Mouse (Mus musculus) heart, embryonic 14.5 days (tissue): ENCODE results near the gene Foxd3. TPM values are rescaled to one million over a fixed set of nuclear protein-coding genes. Genes with fewer than 3 reads are reported as not detected.
"Not testable (repeated sequence)": the region's sequence is repeated elsewhere in the genome, so short reads cannot be mapped to it uniquely, and the experiment has no call there.

ENCODE experiments used
- ATAC-seq: fragments of 200-750 bp; cut with Nextera tagmentation; 2 replicates; pipeline ENCODE4 v1.8.0; 2017; ENCODE audit warnings: low read depth, moderate TSS enrichment; ENCODE audit not compliant: insufficient number of reproducible peaks, insufficient read depth, low FRiP score
- H3K27ac ChIP-seq, 2 experiments: fragments of 200-500 bp in 1 of 2; fragments of 300-500 bp in 1 of 2; sonication (generic) in 1 of 2; replicated peaks in 1 of 2; 2 replicates each; pipeline ENCODE4 v1.5.1; 2012 to 2014; ENCODE audit warnings: low read depth in 2 of 2, low read length in 2 of 2, control low read depth in 1 of 2, mild to moderate bottlenecking in 1 of 2, mixed read lengths in 1 of 2; ENCODE audit not compliant: control insufficient read depth in 1 of 2, insufficient read depth in 1 of 2
- H3K27me3 ChIP-seq: fragments of 300-500 bp; sonication (generic); 2 replicates; pipeline ENCODE4 v1.6.1; 2014; ENCODE audit warnings: mild to moderate bottlenecking, low read length, control low read depth; ENCODE audit not compliant: control insufficient read depth, insufficient read depth
- H3K36me3 ChIP-seq: fragments of 300-500 bp; sonication (generic); 2 replicates; pipeline ENCODE4 v1.6.1; 2014; ENCODE audit warnings: mild to moderate bottlenecking, control low read depth, low read length, mixed read lengths; ENCODE audit not compliant: control insufficient read depth, insufficient read depth
- H3K4me1 ChIP-seq, 2 experiments: fragments of 200-500 bp in 1 of 2; fragments of 300-500 bp in 1 of 2; sonication (generic) in 1 of 2; 2 replicates each; pipeline ENCODE4 v1.6.1; 2012 to 2014; ENCODE audit warnings: low read length in 2 of 2, control low read depth in 1 of 2, mixed read lengths in 1 of 2; ENCODE audit not compliant: control insufficient read depth in 2 of 2, insufficient read depth in 2 of 2
- H3K4me2 ChIP-seq: fragments of 300-500 bp; sonication (generic); 2 replicates; pipeline ENCODE4 v1.6.1; 2014; ENCODE audit warnings: mild to moderate bottlenecking, low read length
- H3K4me3 ChIP-seq, 2 experiments: fragments of 200-500 bp in 1 of 2; fragments of 300-500 bp in 1 of 2; sonication (generic) in 1 of 2; 2 replicates each; pipeline ENCODE4 v1.5.1; 2012 to 2014; ENCODE audit warnings: low read length in 2 of 2, mild to moderate bottlenecking in 2 of 2, control low read depth in 1 of 2, low read depth in 1 of 2, moderate library complexity in 1 of 2; ENCODE audit not compliant: control insufficient read depth in 1 of 2, insufficient read depth in 1 of 2
- H3K9ac ChIP-seq: fragments of 300-500 bp; sonication (generic); 2 replicates; pipeline ENCODE4 v1.6.1; 2014; ENCODE audit warnings: mild to moderate bottlenecking, low read length
- H3K9me3 ChIP-seq: fragments of 300-500 bp; sonication (generic); 2 replicates; pipeline ENCODE4 v1.6.1; 2016; ENCODE audit warnings: low read length, control low read depth; ENCODE audit not compliant: control insufficient read depth
- WGBS: fragments of 180-500 bp; shearing (Covaris S2); extraction: QIAGEN DNeasy Blood & Tissue Kit; methylation state at CpG from one replicate; pipeline ENCODE4 v1.1.7; 2014; 5-methylcytosine and 5-hydroxymethylcytosine counted together
- polyA plus RNA-seq: library from polyadenylated mRNA; unstranded; fragments of >200 nt; fragmentation: Nextera tagmentation; extraction: Ambion mirVana; gene quantifications from 2 replicates; pipeline ENCODE4 v1.2.1, GENCODE M21; 2014

Gene Foxd3
- polyA plus RNA-seq, 1 experiment from 2014 or later = not detected

- not testable (repeated sequence) for H3K9ac ChIP-seq, H3K4me2 ChIP-seq, H3K4me3 ChIP-seq, H3K4me1 ChIP-seq, H3K27ac ChIP-seq, ATAC-seq, H3K27me3 ChIP-seq, H3K36me3 ChIP-seq, H3K9me3 ChIP-seq
- WGBS = 98% methylated on average over 5 of the region's 5 CpGs
Measured at GRCm38 (mm10) chr4:99640619-99641018, 15.5 kb upstream of the Foxd3 start.

GRCm38 (mm10) chr4:99641920-99642319, 14.2 kb upstream of the Foxd3 start:
- Histone ChIP-seq H3K27ac (no peak overlapping the region), H3K4me2 (no peak overlapping the region), H3K27me3 (peaks cover 3% of the 10 kb centered on the region), H3K36me3 (no peaks in the 10 kb centered on the region), H3K4me3 (no peak overlapping the region), H3K9ac (no peak overlapping the region), H3K4me1 (no peaks in the 10 kb centered on the region), H3K9me3 (no peaks in the 10 kb centered on the region)
- 32% methylated on average over 3 of the region's 3 CpGs for WGBS
- no peak for ATAC-seq

- Histone ChIP-seq H3K9me3 (no peaks in the 10 kb centered on the region), H3K27me3 (peaks cover 34% of the 10 kb centered on the region)
Measured at GRCm38 (mm10) chr4:99645560-99645959, 10.5 kb upstream of the Foxd3 start.

GRCm38 (mm10) chr4:99650088-99650944, 5.8 kb upstream of the Foxd3 start:
- 1% methylated on average over 44 of the region's 44 CpGs for WGBS
- H3K4me3 ChIP-seq = peak overlapping the region; percentile 2 to 33; a peak in 2 of 4 replicates

More at GRCm38 (mm10) chr4:99645560-99645959, 10.5 kb upstream of the Foxd3 start:
- WGBS = 80% methylated on average over 4 of the region's 4 CpGs
- no peak overlapping the region for H3K4me2 ChIP-seq
- no peak overlapping the region for H3K27ac ChIP-seq
- no peak overlapping the region for H3K9ac ChIP-seq
- no peak for ATAC-seq
- no peaks in the 10 kb centered on the region for H3K36me3 ChIP-seq
- no peak overlapping the region for H3K4me3 ChIP-seq
- H3K4me1 ChIP-seq = peaks cover 0 to 5% of the 10 kb centered on the region in 2 experiments; a peak in 2 of 4 replicates

GRCm38 (mm10) chr4:99650945-99651690, 5.0 kb upstream of the Foxd3 start:
- H3K9me3 ChIP-seq = no peaks in the 10 kb centered on the region
- H3K4me1 ChIP-seq = peaks cover 2 to 19% of the 10 kb centered on the region in 2 experiments; a peak in 3 of 4 replicates
- no peaks in the 10 kb centered on the region for H3K36me3 ChIP-seq
- ATAC-seq = no peak
- no peak overlapping the region for H3K27ac ChIP-seq
- H3K4me2 ChIP-seq = peak overlapping the region; percentile 64
- peak overlapping the region; percentile 18 to 33 for H3K4me3 ChIP-seq
- WGBS = under 1% methylated on average over 58 of the region's 59 CpGs
- no peak overlapping the region for H3K9ac ChIP-seq
- H3K27me3 ChIP-seq = peaks cover 86% of the 10 kb centered on the region

More at GRCm38 (mm10) chr4:99650088-99650944, 5.8 kb upstream of the Foxd3 start:
- H3K27me3 ChIP-seq = peaks cover 78% of the 10 kb centered on the region
- no peak overlapping the region for H3K9ac ChIP-seq
- H3K27ac ChIP-seq = no peak overlapping the region
- H3K4me2 ChIP-seq = peak overlapping the region; percentile 64
- no peak for ATAC-seq
- no peaks in the 10 kb centered on the region for H3K9me3 ChIP-seq
- peaks cover 2 to 14% of the 10 kb centered on the region in 2 experiments; a peak in 2 of 4 replicates for H3K4me1 ChIP-seq
- H3K36me3 ChIP-seq = no peaks in the 10 kb centered on the region

- 16% methylated on average over 10 of the region's 10 CpGs for WGBS
- H3K36me3 ChIP-seq = no peaks in the 10 kb centered on the region
- no peak overlapping the region for H3K9ac ChIP-seq
- no peak overlapping the region for H3K4me2 ChIP-seq
- no peaks in the 10 kb centered on the region for H3K9me3 ChIP-seq
- H3K4me1 ChIP-seq = peaks cover 2 to 19% of the 10 kb centered on the region in 2 experiments; a peak in 3 of 4 replicates
- no peak overlapping the region for H3K27ac ChIP-seq
- no peak overlapping the region for H3K4me3 ChIP-seq
- peaks cover 94% of the 10 kb centered on the region for H3K27me3 ChIP-seq
- no peak for ATAC-seq
Measured at GRCm38 (mm10) chr4:99651823-99652450, 4.2 kb upstream of the Foxd3 start.

- Histone ChIP-seq H3K4me1 (peaks cover 2 to 22% of the 10 kb centered on the region in 2 experiments; a peak in 3 of 4 replicates), H3K4me3 (no peak overlapping the region)
- 3% methylated on average over 19 of the region's 19 CpGs for WGBS
Measured at GRCm38 (mm10) chr4:99652576-99653210, 3.4 kb upstream of the Foxd3 start.

More at GRCm38 (mm10) chr4:99652576-99653210, 3.4 kb upstream of the Foxd3 start:
- Histone ChIP-seq H3K4me2 (no peak overlapping the region), H3K36me3 (no peaks in the 10 kb centered on the region), H3K27me3 (peaks cover 99% of the 10 kb centered on the region), H3K9ac (no peak overlapping the region), H3K9me3 (no peaks in the 10 kb centered on the region), H3K27ac (no peak overlapping the region)
- no peak for ATAC-seq
